Mouse (Mus musculus) cerebellum, adult 2 months (tissue): Measurements from ENCODE around the gene Calhm2.

Experiments used
- CTCF ChIP-seq: fragments of 200-500 bp; IDR thresholded peaks from 2 replicates; pipeline ENCODE4 v1.5.1; 2011; ENCODE audit warnings: low read depth, mild to moderate bottlenecking, control low read depth, low read length, moderate library complexity, borderline replicate concordance; ENCODE audit not compliant: insufficient read depth
- POLR2A ChIP-seq: fragments of 200-500 bp; IDR thresholded peaks from 2 replicates; pipeline ENCODE4 v1.6.1; 2011; ENCODE audit warnings: low read length, control low read depth, borderline replicate concordance; ENCODE audit not compliant: insufficient read depth

DNA sequence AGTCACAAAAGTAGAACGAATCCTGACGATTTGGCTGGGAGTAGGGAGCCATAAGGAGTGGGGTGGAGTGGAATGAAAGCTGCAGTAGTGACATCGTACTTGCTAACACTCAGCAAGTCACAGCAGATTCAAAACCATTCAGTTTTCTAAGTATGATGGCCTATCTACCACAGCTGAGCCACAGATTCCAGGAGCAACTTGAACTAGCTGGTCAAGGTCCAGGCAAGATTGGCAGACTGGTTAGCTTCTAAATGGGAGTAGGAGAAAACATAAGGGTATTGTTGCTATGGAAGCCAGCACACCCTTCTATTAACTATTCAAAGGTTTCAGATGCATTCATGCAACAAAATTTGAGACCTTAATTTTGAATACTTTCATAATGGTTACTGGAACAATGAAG is 49.9 kb downstream of the Calhm2 start:
- TF ChIP-seq POLR2A (no peak), CTCF (no peak)
